Mouse (Mus musculus): ENCODE data around the gene Ghitm. TPM values are rescaled to one million over a fixed set of nuclear protein-coding genes. Genes with fewer than 3 reads are reported as not detected.

Gene Ghitm
- total and polyA plus RNA-seq, 2 experiments from 2014 or later: 86.5 to 237 TPM

- H3K27me3 ChIP-seq (ENCODE audit: insufficient read depth, low read length): no peaks in the 10 kb centered on the region
- H3K4me1 ChIP-seq (ENCODE audit: insufficient read depth, low read length): no peaks in the 10 kb centered on the region; the same call in 1 of the 2 replicates
- 35% methylated on average over 6 of the region's 6 CpGs for WGBS
- H3K9ac ChIP-seq (replicated peaks; ENCODE audit: low read length): no peak overlapping the region
- no peak overlapping the region for H3K4me2 ChIP-seq (ENCODE audit: low read depth, low read length)
- H3K9me3 ChIP-seq (ENCODE audit: low read length): no peaks in the 10 kb centered on the region
- ATAC-seq (0 out of 2 replicates have a peak, but pooled peaks have one; percentile 37), DNase-seq (ENCODE audit: low spot score) (peak; percentile 31)
- H3K4me3 ChIP-seq (ENCODE audit: low read length): no peak overlapping the region
- no peaks in the 10 kb centered on the region for H3K36me3 ChIP-seq (ENCODE audit: insufficient read depth, low read length)
- no peak for TF ChIP-seq CTCF (IDR thresholded peaks at IDR 0.05; ENCODE audit: low read depth)
- no peak overlapping the region for H3K27ac ChIP-seq
Measured at GRCm38 (mm10) chr14:37094436-37094835, 40.6 kb downstream of the Ghitm start.

GRCm38 (mm10) chr14:37083755-37084154, 51.3 kb downstream of the Ghitm start:
- no peak for TF ChIP-seq CTCF (IDR thresholded peaks at IDR 0.05; ENCODE audit: low read depth)
- WGBS: 37% methylated on average over 4 of the region's 4 CpGs
- no peak for ATAC-seq
- Histone ChIP-seq H3K9ac (replicated peaks; ENCODE audit: low read length) (no peak overlapping the region), H3K36me3 (ENCODE audit: insufficient read depth, low read length) (no peaks in the 10 kb centered on the region), H3K4me2 (ENCODE audit: low read depth, low read length) (no peak overlapping the region), H3K9me3 (ENCODE audit: low read length) (no peaks in the 10 kb centered on the region), H3K27ac (no peak overlapping the region), H3K4me3 (ENCODE audit: low read length) (no peak overlapping the region), H3K27me3 (ENCODE audit: insufficient read depth, low read length) (no peaks in the 10 kb centered on the region), H3K4me1 (ENCODE audit: insufficient read depth, low read length) (no peaks in the 10 kb centered on the region)
- DNase-seq (ENCODE audit: low spot score): no peak

GRCm38 (mm10) chr14:37080724-37081123, 54.3 kb downstream of the Ghitm start:
- ATAC-seq (no peak), DNase-seq (ENCODE audit: low spot score) (no peak)
- no peak overlapping the region for H3K4me2 ChIP-seq (ENCODE audit: low read depth, low read length)
- H3K4me1 ChIP-seq (ENCODE audit: insufficient read depth, low read length): no peaks in the 10 kb centered on the region
- no peaks in the 10 kb centered on the region for H3K9me3 ChIP-seq (ENCODE audit: low read length)
- H3K27ac ChIP-seq: no peak overlapping the region
- no peak overlapping the region for H3K9ac ChIP-seq (replicated peaks; ENCODE audit: low read length)
- no peak for TF ChIP-seq CTCF (IDR thresholded peaks at IDR 0.05; ENCODE audit: low read depth)
- H3K27me3 ChIP-seq (ENCODE audit: insufficient read depth, low read length): no peaks in the 10 kb centered on the region
- WGBS: 83% methylated on average over 1 of the region's 1 CpGs
- no peaks in the 10 kb centered on the region for H3K36me3 ChIP-seq (ENCODE audit: insufficient read depth, low read length)
- H3K4me3 ChIP-seq (ENCODE audit: low read length): no peak overlapping the region

Other genes with a start within 250 kb of the Ghitm start
- gene Ccser2, start 166.5 kb downstream of the Ghitm start, total RNA-seq (2014; rRNA removed): 77.1 and 80.8 TPM in 2 replicates
- gene Ccser2, start 166.5 kb downstream of the Ghitm start, polyA plus RNA-seq (2015; fragmentation: Nextera tagmentation; extraction: Ambion mirVana): 103 and 113 TPM in 2 replicates
- gene Rgr, start 86.3 kb downstream of the Ghitm start, total RNA-seq (2014; rRNA removed): not detected in 2 replicates
- not detected in 2 replicates for gene Rgr, start 86.3 kb downstream of the Ghitm start, polyA plus RNA-seq (2015; fragmentation: Nextera tagmentation; extraction: Ambion mirVana)
- gene Lrit1, start 80.4 kb downstream of the Ghitm start, total RNA-seq (2014; rRNA removed): not detected in 2 replicates
- gene Lrit1, start 80.4 kb downstream of the Ghitm start, polyA plus RNA-seq (2015; fragmentation: Nextera tagmentation; extraction: Ambion mirVana): not detected in 2 replicates
- not detected in 2 replicates for gene Lrit2, start 67.3 kb downstream of the Ghitm start, total RNA-seq (2014; rRNA removed)
- not detected in 2 replicates for gene Lrit2, start 67.3 kb downstream of the Ghitm start, polyA plus RNA-seq (2015; fragmentation: Nextera tagmentation; extraction: Ambion mirVana)
- 7.4 and 8.0 TPM in 2 replicates for gene Cdhr1, start 36.9 kb downstream of the Ghitm start, total RNA-seq (2014; rRNA removed)
- 6.0 and 6.6 TPM in 2 replicates for gene Cdhr1, start 36.9 kb downstream of the Ghitm start, polyA plus RNA-seq (2015; fragmentation: Nextera tagmentation; extraction: Ambion mirVana)
- gene 2610528A11Rik, start 21.2 kb downstream of the Ghitm start, total RNA-seq (2014; rRNA removed): not detected in 2 replicates
- gene 2610528A11Rik, start 21.2 kb downstream of the Ghitm start, polyA plus RNA-seq (2015; fragmentation: Nextera tagmentation; extraction: Ambion mirVana): 0.66 and 0.73 TPM in 2 replicates

Data from hindbrain, postnatal 0 days (tissue).